9 mouse cellular contexts compared by ENCODE assay signal in the genomic region with DNA sequence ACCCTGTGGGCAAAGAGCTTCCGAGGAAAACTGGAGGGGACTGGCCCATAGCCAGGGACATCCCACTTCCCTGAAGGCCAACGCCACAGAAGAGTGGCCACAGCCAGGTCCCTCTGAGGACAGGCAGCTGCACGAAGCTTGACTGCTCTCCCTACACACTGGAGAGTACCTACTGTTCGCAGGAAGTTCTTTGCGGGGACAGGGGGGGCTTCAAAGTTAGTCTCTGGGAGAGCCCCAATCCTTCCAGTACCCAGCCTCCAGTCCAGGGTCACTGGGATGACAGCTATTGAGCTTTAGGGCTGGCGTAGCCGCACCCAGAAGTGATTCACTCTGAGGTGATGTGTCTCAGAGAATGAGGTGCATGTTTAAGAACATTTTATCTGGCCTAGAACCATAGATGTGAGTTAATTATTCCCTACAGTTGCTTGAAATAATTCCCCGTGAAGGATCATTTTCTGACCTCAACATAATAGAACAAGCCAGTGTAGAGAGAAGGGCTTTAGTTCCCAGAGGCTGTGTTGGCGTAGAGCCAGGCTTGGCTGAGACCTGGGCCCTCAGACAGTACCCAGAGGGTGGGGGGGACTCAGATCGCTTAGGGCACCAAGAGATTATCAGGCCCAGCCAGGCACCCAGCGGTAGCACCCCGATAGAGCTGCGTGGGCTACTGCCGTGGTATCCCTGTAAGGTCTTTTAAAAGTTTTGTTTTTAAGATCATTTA. TPM values are rescaled to one million over a fixed set of nuclear protein-coding genes. Genes with fewer than 3 reads are reported as not detected.
DNase-seq lines count a peak whose midpoint lies in the region; ATAC-seq and TF ChIP-seq lines count a peak whose summit lies in the region.
"Had no signal": no experiment of that assay in that cellular context is flagged by ENCODE, and none has a peak within 500 bp of the region (broad histone marks: within the 10 kb centered on the region; RNA-seq: fewer than 3 reads in every experiment).

No protein-coding gene starts in this region.

- WGBS in intestine, postnatal 0 days = 47% methylated on average over 14 of the region's 14 CpGs

- 0 out of 2 replicates have a peak, but pooled peaks cover 2% of the 10 kb centered on the region for H3K4me1 ChIP-seq in intestine, postnatal 0 days (replicated peaks; ENCODE audit: control insufficient read depth, insufficient read depth, low read length)

- peak overlapping the region; percentile 37; the same call in 1 of the 2 replicates for H3K4me2 ChIP-seq in intestine, postnatal 0 days (replicated peaks; ENCODE audit: low read depth)
- H3K4me2 ChIP-seq: embryonic facial prominence, embryonic 15.5 days had no signal

- H3K9me3 ChIP-seq in intestine, postnatal 0 days (ENCODE audit: control insufficient read depth) = no peaks in the 10 kb centered on the region
- H3K9me3 ChIP-seq: embryonic facial prominence, embryonic 15.5 days had no signal

- no peak for TF ChIP-seq CTCF in intestine, postnatal 0 days (IDR thresholded peaks at IDR 0.05; ENCODE audit: low read depth)

- H3K27me3 ChIP-seq in intestine, postnatal 0 days (replicated peaks; ENCODE audit: control insufficient read depth, insufficient read depth, low read length) = no peaks in the 10 kb centered on the region
- H3K27me3 ChIP-seq: embryonic facial prominence, embryonic 15.5 days had no signal

- 0 out of 2 replicates have a peak overlapping the region, but pooled peaks have one; percentile 24 for H3K9ac ChIP-seq in intestine, postnatal 0 days (ENCODE audit: low read depth, low read length)
- H3K9ac ChIP-seq: embryonic facial prominence, embryonic 15.5 days had no signal

- no peak for ATAC-seq in cerebellum, adult (ENCODE audit: insufficient number of reproducible peaks, low FRiP score, low TSS enrichment)
- ATAC-seq in intestine, postnatal 0 days = peak; percentile 74
- ATAC-seq in megakaryocyte-erythroid progenitor cell, adult 5-6 weeks (replicated peaks; ENCODE audit: low FRiP score, low TSS enrichment, poor library complexity, severe bottlenecking) = peak; percentile 94
- no peak for ATAC-seq in monocyte, adult 5-6 weeks (replicated peaks; ENCODE audit: insufficient number of reproducible peaks, low FRiP score, low TSS enrichment, poor library complexity, severe bottlenecking)

- DNase-seq in cerebellum, postnatal 14 days = peak; percentile 65 to 76
- peak; percentile 57 for DNase-seq in right cerebral cortex, postnatal 14 days
- no peak for DNase-seq in right cerebral cortex, postnatal 36 days (ENCODE audit: low spot score in 2 of 2)
- DNase-seq in urinary bladder, postnatal 4 days (ENCODE audit: low spot score in 2 of 2) = no peak

- peaks cover 73% of the 10 kb centered on the region for H3K36me3 ChIP-seq in intestine, postnatal 0 days (ENCODE audit: control insufficient read depth, insufficient read depth)

- peak overlapping the region; percentile 79 for H3K27ac ChIP-seq in intestine, postnatal 0 days (ENCODE audit: low read depth, low read length)
- H3K27ac ChIP-seq: embryonic facial prominence, embryonic 15.5 days had no signal

- H3K4me3 ChIP-seq in intestine, postnatal 0 days (ENCODE audit: low read depth, low read length) = no peak overlapping the region
- H3K4me3 ChIP-seq: embryonic facial prominence, embryonic 15.5 days had no signal

RNA-seq across cellular contexts. Expression of a gene that starts 13.5 kb away (rescaled TPM):
- polyA plus RNA-seq in intestine, postnatal 0 days (2015; fragmentation: Nextera tagmentation; extraction: Ambion mirVana) = 174 and 177 TPM in 2 replicates
- 485 and 613 TPM in 2 replicates for total RNA-seq in megakaryocyte-erythroid progenitor cell, adult 5-6 weeks (2014; fragmentation: Nextera tagmentation)
- 500 and 571 TPM in 2 replicates for total RNA-seq in megakaryocyte-erythroid progenitor cell, adult 5-6 weeks (2017)
- total RNA-seq in monocyte, adult 5-6 weeks (2017) = 278 to 467 TPM (median 383 TPM) in 3 replicates

Comparison
In these comparisons a context has a peak if more than half of its experiments do, and no peak if none do; other contexts are left out.
1. DNase-seq: peak in cerebellum, postnatal 14 days (2 of 2) and right cerebral cortex, postnatal 14 days (single experiment); none in right cerebral cortex, postnatal 36 days (0 of 2) and urinary bladder, postnatal 4 days (0 of 2).
2. ATAC-seq: peak in intestine, postnatal 0 days (single experiment) and megakaryocyte-erythroid progenitor cell, adult 5-6 weeks (single experiment); none in cerebellum, adult (single experiment) and monocyte, adult 5-6 weeks (single experiment).